Mouse (Mus musculus): ENCODE data around the gene Zfp97. TPM values are rescaled to one million over a fixed set of nuclear protein-coding genes. Genes with fewer than 3 reads are reported as not detected.
"Not testable (repeated sequence)": the region's sequence is repeated elsewhere in the genome, so short reads cannot be mapped to it uniquely, and the experiment has no call there.

Gene Zfp97
- 6.5 and 7.8 TPM in 2 replicates for total RNA-seq (2012; rRNA removed)
- total RNA-seq (2014; rRNA removed), result 17.0 and 18.9 TPM in 2 replicates
- 5.0 and 5.5 TPM in 2 replicates for polyA plus RNA-seq (2012; ENCODE audit: insufficient read length, low read depth)

GRCm38 (mm10) chr17:17120830-17121502 lies at the start of gene Zfp97:
Gene Zfp97, plus strand, starts transcription at chr17:17121415.
- in situ Hi-C loops (cut with MboI; ENCODE audit: low pct_ligation_motif_present, low pct_unique_long_range_greater_than_20kb, low sequenced_read_pairs); H3K9ac ChIP-seq (ENCODE audit: insufficient read depth, low read depth); H3K27ac ChIP-seq (ENCODE audit: insufficient read depth, low read depth); H3K9me3 ChIP-seq (replicated peaks; ENCODE audit: low read length); dilution Hi-C loops (cut with MboI; ENCODE audit: extremely low pct_ligation_motif_present, extremely low pct_unique_long_range_greater_than_20kb, low sequenced_read_pairs); H3K4me2 ChIP-seq (ENCODE audit: insufficient read depth, low read depth, poor library complexity, severe bottlenecking); H3K36me3 ChIP-seq (replicated peaks in 1 of 2; ENCODE audit: control insufficient read depth in 1 of 2, insufficient read depth in 1 of 2, low read length in 1 of 2); H3K79me2 ChIP-seq (replicated peaks; ENCODE audit: control insufficient read depth, extremely low read depth, insufficient read depth, poor library complexity, severe bottlenecking); H3K27me3 ChIP-seq (replicated peaks); H3K4me3 ChIP-seq (replicated peaks in 1 of 3; ENCODE audit: low read depth in 2 of 3, low read length in 2 of 3, poor library complexity in 1 of 3); H3K4me1 ChIP-seq (ENCODE audit: control insufficient read depth in 1 of 2, insufficient read depth in 2 of 2); DNase-seq (ENCODE audit: extremely low read depth): not testable (repeated sequence)

DNA sequence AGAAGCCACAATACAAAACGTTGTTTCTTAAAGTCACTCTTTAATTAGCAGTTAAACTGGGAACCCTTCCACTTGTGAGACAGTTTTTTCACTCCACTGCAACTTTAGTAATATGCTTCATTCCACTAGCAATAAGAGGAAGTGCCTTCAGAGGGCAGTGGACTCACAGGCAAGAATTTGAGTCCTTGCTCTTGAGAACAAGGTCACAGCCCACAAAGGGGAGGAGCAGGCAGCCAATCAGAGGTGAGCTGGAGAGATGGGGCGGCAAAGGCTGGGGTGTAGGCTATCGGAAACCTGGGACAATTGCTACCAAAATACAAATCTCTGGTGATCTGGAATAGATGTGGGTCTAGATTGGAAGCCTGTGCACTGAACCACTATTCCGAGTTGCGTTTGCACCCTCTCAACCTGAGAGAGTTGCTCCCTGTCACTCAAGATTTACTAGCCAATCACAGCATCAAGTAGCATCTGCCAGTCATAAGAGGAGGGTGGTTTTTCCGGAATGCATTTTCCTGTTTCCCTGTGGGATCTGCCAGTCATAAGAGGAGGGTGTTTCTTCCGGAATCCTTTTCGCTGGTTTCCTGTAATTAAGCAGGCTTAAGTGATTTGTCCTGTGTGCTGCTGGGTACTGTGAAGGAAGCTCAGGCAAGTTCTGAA lies 57.7 kb downstream of the Zfp97 start:
- DNase-seq (ENCODE audit: extremely low read depth); dilution Hi-C loops (cut with MboI; ENCODE audit: extremely low pct_ligation_motif_present, extremely low pct_unique_long_range_greater_than_20kb, low sequenced_read_pairs); H3K4me2 ChIP-seq (ENCODE audit: insufficient read depth, low read depth, poor library complexity, severe bottlenecking); H3K36me3 ChIP-seq (replicated peaks in 1 of 2; ENCODE audit: control insufficient read depth in 1 of 2, insufficient read depth in 1 of 2, low read length in 1 of 2); H3K79me2 ChIP-seq (replicated peaks; ENCODE audit: control insufficient read depth, extremely low read depth, insufficient read depth, poor library complexity, severe bottlenecking); H3K4me1 ChIP-seq (ENCODE audit: control insufficient read depth in 1 of 2, insufficient read depth in 2 of 2); H3K9ac ChIP-seq (ENCODE audit: insufficient read depth, low read depth); H3K27ac ChIP-seq (ENCODE audit: insufficient read depth, low read depth); H3K27me3 ChIP-seq (replicated peaks); H3K4me3 ChIP-seq (replicated peaks in 1 of 3; ENCODE audit: low read depth in 2 of 3, low read length in 2 of 3, poor library complexity in 1 of 3); in situ Hi-C loops (cut with MboI; ENCODE audit: low pct_ligation_motif_present, low pct_unique_long_range_greater_than_20kb, low sequenced_read_pairs); H3K9me3 ChIP-seq (replicated peaks; ENCODE audit: low read length): not testable (repeated sequence)

DNA sequence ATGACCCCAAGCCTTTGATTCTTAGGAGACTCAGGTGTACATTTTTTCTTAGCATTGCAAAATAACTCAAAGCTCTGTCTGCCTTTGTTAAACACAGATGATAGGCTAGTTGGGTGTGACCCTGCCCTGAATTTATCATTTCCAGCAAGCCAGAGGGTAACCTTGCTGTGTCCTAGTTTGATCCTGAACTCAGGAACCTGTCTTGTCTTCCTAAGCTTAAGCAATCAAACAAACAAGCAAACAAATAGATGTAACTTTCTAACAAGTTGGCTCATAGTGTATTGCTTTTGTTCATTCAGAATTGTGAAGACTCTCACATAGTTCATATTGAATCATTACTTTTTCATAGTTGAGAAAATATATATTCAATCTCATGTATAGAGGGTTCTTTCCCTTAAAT lies 73.5 kb downstream of the Zfp97 start:
- H3K27ac ChIP-seq (ENCODE audit: insufficient read depth, low read depth); H3K4me3 ChIP-seq (replicated peaks in 1 of 3; ENCODE audit: low read depth in 2 of 3, low read length in 2 of 3, poor library complexity in 1 of 3); H3K4me2 ChIP-seq (ENCODE audit: insufficient read depth, low read depth, poor library complexity, severe bottlenecking); H3K79me2 ChIP-seq (replicated peaks; ENCODE audit: control insufficient read depth, extremely low read depth, insufficient read depth, poor library complexity, severe bottlenecking); in situ Hi-C loops (cut with MboI; ENCODE audit: low pct_ligation_motif_present, low pct_unique_long_range_greater_than_20kb, low sequenced_read_pairs); H3K4me1 ChIP-seq (ENCODE audit: control insufficient read depth in 1 of 2, insufficient read depth in 2 of 2); H3K27me3 ChIP-seq (replicated peaks); dilution Hi-C loops (cut with MboI; ENCODE audit: extremely low pct_ligation_motif_present, extremely low pct_unique_long_range_greater_than_20kb, low sequenced_read_pairs); H3K9me3 ChIP-seq (replicated peaks; ENCODE audit: low read length); DNase-seq (ENCODE audit: extremely low read depth); H3K9ac ChIP-seq (ENCODE audit: insufficient read depth, low read depth); H3K36me3 ChIP-seq (replicated peaks in 1 of 2; ENCODE audit: control insufficient read depth in 1 of 2, insufficient read depth in 1 of 2, low read length in 1 of 2): not testable (repeated sequence)

DNA sequence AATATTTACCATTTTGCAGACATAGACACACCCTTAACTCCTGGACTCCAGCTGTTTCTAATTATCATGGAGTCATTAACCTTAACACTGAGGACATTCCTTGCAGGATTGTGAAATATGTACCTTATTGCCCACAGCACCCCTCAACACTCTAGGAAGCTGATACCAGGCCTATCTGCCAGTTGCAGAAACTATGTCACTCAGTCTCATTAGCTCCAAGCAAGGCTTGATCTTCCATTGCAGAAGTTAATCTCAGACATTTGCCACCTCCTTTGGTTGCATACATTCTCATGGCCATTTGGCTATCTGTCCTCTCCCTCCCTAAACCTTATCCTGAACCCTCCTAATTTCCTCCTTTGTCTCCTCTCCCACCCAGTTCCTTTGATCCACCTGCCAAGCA lies 74.0 kb downstream of the Zfp97 start:
- Histone ChIP-seq H3K4me2 (ENCODE audit: insufficient read depth, low read depth, poor library complexity, severe bottlenecking) (no peak overlapping the region), H3K9ac (ENCODE audit: insufficient read depth, low read depth) (no peak overlapping the region), H3K9me3 (replicated peaks; ENCODE audit: low read length) (peaks cover 7% of the 10 kb centered on the region), H3K4me3 (replicated peaks in 1 of 3; ENCODE audit: low read depth in 2 of 3, low read length in 2 of 3, poor library complexity in 1 of 3) (no peak overlapping the region), H3K27ac (ENCODE audit: insufficient read depth, low read depth) (no peak overlapping the region), H3K79me2 (replicated peaks; ENCODE audit: control insufficient read depth, extremely low read depth, insufficient read depth, poor library complexity, severe bottlenecking) (peaks cover 6% of the 10 kb centered on the region), H3K27me3 (replicated peaks) (no peaks in the 10 kb centered on the region), H3K4me1 (ENCODE audit: control insufficient read depth in 1 of 2, insufficient read depth in 2 of 2) (no peaks in the 10 kb centered on the region), H3K36me3 (replicated peaks in 1 of 2; ENCODE audit: control insufficient read depth in 1 of 2, insufficient read depth in 1 of 2, low read length in 1 of 2) (peaks cover 0 to 7% of the 10 kb centered on the region in 2 experiments)
- dilution Hi-C loops (cut with MboI; ENCODE audit: extremely low pct_ligation_motif_present, extremely low pct_unique_long_range_greater_than_20kb, low sequenced_read_pairs), result no loop called here
- no peak for DNase-seq (ENCODE audit: extremely low read depth)
- in situ Hi-C loops (cut with MboI; ENCODE audit: low pct_ligation_motif_present, low pct_unique_long_range_greater_than_20kb, low sequenced_read_pairs), result no loop called here
- TF ChIP-seq EP300 (IDR thresholded peaks at IDR 0.05; ENCODE audit: low read length) (no peak), RCOR1 (conservative IDR thresholded peaks at IDR 0.05; ENCODE audit: low read depth, low read length) (no peak), ETS1 (conservative IDR thresholded peaks at IDR 0.05; ENCODE audit: low read depth, low read length) (no peak), ZC3H11A (IDR thresholded peaks at IDR 0.05; ENCODE audit: low read depth, low read length) (no peak), JUN (IDR thresholded peaks at IDR 0.05; ENCODE audit: insufficient read depth, low read depth, low read length) (no peak), PAX5 (IDR thresholded peaks at IDR 0.05; ENCODE audit: low read length) (no peak), TBP (conservative IDR thresholded peaks at IDR 0.05; ENCODE audit: low read depth, low read length) (no peak), KAT2A (IDR thresholded peaks at IDR 0.05; ENCODE audit: insufficient replicate concordance, low read length) (no peak), CTCF (conservative IDR thresholded peaks at IDR 0.05 in 1 of 2, IDR thresholded peaks at IDR 0.05 in 1 of 2; ENCODE audit: low read depth in 2 of 2, low read length in 2 of 2) (no peak), IRF4 (IDR thresholded peaks at IDR 0.05; ENCODE audit: low read depth, low read length) (no peak), MXI1 (IDR thresholded peaks at IDR 0.05; ENCODE audit: low read depth, low read length) (no peak), MAFK (IDR thresholded peaks at IDR 0.05; ENCODE audit: insufficient replicate concordance, low read length) (no peak), NRF1 (IDR thresholded peaks at IDR 0.05; ENCODE audit: low read depth, low read length) (no peak)
